8 mouse cellular contexts compared by ENCODE assay signal in the genomic region with DNA sequence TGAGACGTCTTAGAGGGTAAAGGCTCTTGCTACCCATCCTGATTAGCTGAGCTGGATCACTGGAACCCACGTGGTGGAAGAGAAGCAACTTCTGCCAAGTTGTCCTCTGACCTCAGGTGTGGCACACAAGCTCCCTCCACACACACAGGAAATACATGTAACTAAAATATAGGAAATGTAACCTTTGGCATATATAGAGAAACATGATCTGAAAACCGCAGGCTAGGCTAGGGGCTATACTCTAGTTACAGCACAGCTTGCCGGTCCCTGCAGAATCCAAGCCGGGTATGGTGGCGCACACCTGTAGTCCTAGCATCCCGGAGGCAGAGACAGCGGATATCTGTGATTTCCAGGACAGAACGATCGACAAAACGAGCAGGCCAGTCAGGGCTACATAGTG. TPM values are rescaled to one million over a fixed set of nuclear protein-coding genes. Genes with fewer than 3 reads are reported as not detected.
A peak's percentile ranks its signal among the peaks of the same experiment; 100 is the strongest.
DNase-seq lines count a peak whose midpoint lies in the region; ATAC-seq and TF ChIP-seq lines count a peak whose summit lies in the region.

No protein-coding gene starts in this region.

- no peak for DNase-seq in cerebellum, adult 18-20 months
- DNase-seq in testis, postnatal 10 days (ENCODE audit: low spot score) = no peak
- no peak for DNase-seq in midbrain, embryonic 11.5 days (ENCODE audit: low spot score, missing footprints)
- DNase-seq in layer of hippocampus, postnatal 36 days = no peak
- no peak for DNase-seq in cerebellum, adult 11-12 months

- H3K9me3 ChIP-seq in hindbrain, embryonic 15.5 days = no peaks in the 10 kb centered on the region
- no peaks in the 10 kb centered on the region for H3K9me3 ChIP-seq in midbrain, embryonic 11.5 days (ENCODE audit: control insufficient read depth, low read length)

- H3K4me2 ChIP-seq in hindbrain, embryonic 15.5 days = peak overlapping the region; percentile 72
- peak overlapping the region; percentile 98 for H3K4me2 ChIP-seq in midbrain, embryonic 11.5 days

- no peaks in the 10 kb centered on the region for H3K36me3 ChIP-seq in testis, adult 2 months (ENCODE audit: control insufficient read depth, insufficient read depth, low read length)
- peaks cover 10% of the 10 kb centered on the region; the same call in 1 of the 2 replicates for H3K36me3 ChIP-seq in hindbrain, embryonic 15.5 days
- peaks cover 2% of the 10 kb centered on the region; the same call in 1 of the 2 replicates for H3K36me3 ChIP-seq in midbrain, embryonic 11.5 days (ENCODE audit: control insufficient read depth, insufficient read depth, low read length)

- ATAC-seq in cerebellum, adult (ENCODE audit: insufficient number of reproducible peaks, low FRiP score, low TSS enrichment) = peak; percentile 33; the same call in 1 of the 2 replicates
- ATAC-seq in hindbrain, embryonic 15.5 days (ENCODE audit: low FRiP score, low read depth) = peak; percentile 65
- ATAC-seq in midbrain, embryonic 11.5 days (ENCODE audit: low FRiP score) = peak; percentile 59; the same call in 1 of the 2 replicates

- peak overlapping the region; percentile 96 for H3K4me3 ChIP-seq in testis, adult 2 months (ENCODE audit: control insufficient read depth, low read depth, low read length)
- peak overlapping the region; percentile 55 for H3K4me3 ChIP-seq in hindbrain, embryonic 15.5 days
- peak overlapping the region; percentile 83 for H3K4me3 ChIP-seq in midbrain, embryonic 11.5 days (ENCODE audit: low read depth, low read length)

- no peaks in the 10 kb centered on the region for H3K27me3 ChIP-seq in testis, adult 2 months (ENCODE audit: control insufficient read depth, insufficient read depth, low read length)
- H3K27me3 ChIP-seq in hindbrain, embryonic 15.5 days = no peaks in the 10 kb centered on the region
- no peaks in the 10 kb centered on the region for H3K27me3 ChIP-seq in midbrain, embryonic 11.5 days (ENCODE audit: control insufficient read depth, insufficient read depth, low read length)

- no peak for TF ChIP-seq POLR2A in testis, adult 2 months (IDR thresholded peaks at IDR 0.05; ENCODE audit: control insufficient read depth, low read depth, low read length)

- H3K9ac ChIP-seq in hindbrain, embryonic 15.5 days = peak overlapping the region; percentile 58
- peak overlapping the region; percentile 88 for H3K9ac ChIP-seq in midbrain, embryonic 11.5 days (ENCODE audit: low read length)

- no peak for TF ChIP-seq CTCF in testis, adult 2 months (IDR thresholded peaks at IDR 0.05; ENCODE audit: control insufficient read depth, insufficient read depth, insufficient replicate concordance, low read depth, low read length)

- under 1% methylated on average over 11 of the region's 11 CpGs for WGBS in hindbrain, embryonic 15.5 days
- under 1% methylated on average over 11 of the region's 11 CpGs for WGBS in midbrain, embryonic 11.5 days

- H3K27ac ChIP-seq in testis, adult 2 months (ENCODE audit: control insufficient read depth, insufficient read depth, low read depth, low read length) = peak overlapping the region; percentile 95
- peak overlapping the region; percentile 83 for H3K27ac ChIP-seq in hindbrain, embryonic 15.5 days (replicated peaks)
- H3K27ac ChIP-seq in midbrain, embryonic 11.5 days (ENCODE audit: low read depth, low read length) = peak overlapping the region; percentile 87

- H3K4me1 ChIP-seq in testis, adult 2 months (ENCODE audit: control insufficient read depth, insufficient read depth, low read length) = peaks cover 10% of the 10 kb centered on the region
- peaks cover 23% of the 10 kb centered on the region for H3K4me1 ChIP-seq in hindbrain, embryonic 15.5 days (replicated peaks)
- H3K4me1 ChIP-seq in midbrain, embryonic 11.5 days (ENCODE audit: control insufficient read depth, insufficient read depth, low read length) = peaks cover 13% of the 10 kb centered on the region

RNA-seq across cellular contexts. Expression of a gene that starts 0.5 kb away (rescaled TPM):
- polyA plus RNA-seq in testis, adult 2 months (2012; rRNA removed) = 45.0 and 54.4 TPM in 2 replicates
- 50.1 and 50.8 TPM in 2 replicates for polyA plus RNA-seq in hindbrain, embryonic 15.5 days (2015; fragmentation: Nextera tagmentation; extraction: Ambion mirVana)
- polyA plus RNA-seq in midbrain, embryonic 11.5 days (2014; fragmentation: Nextera tagmentation; extraction: Ambion mirVana) = 57.1 and 59.5 TPM in 2 replicates
- 10 to 100 TPM; 33.1 to 42.0 TPM for total RNA-seq in layer of hippocampus, postnatal 36 days (2021)

RNA-seq across cellular contexts. Expression of a gene that starts 31.6 kb away (rescaled TPM):
- 21.3 TPM in 2 replicates for polyA plus RNA-seq in testis, adult 2 months (2012; rRNA removed)
- 47.5 and 49.5 TPM in 2 replicates for polyA plus RNA-seq in hindbrain, embryonic 15.5 days (2015; fragmentation: Nextera tagmentation; extraction: Ambion mirVana)
- 75.0 and 75.5 TPM in 2 replicates for polyA plus RNA-seq in midbrain, embryonic 11.5 days (2014; fragmentation: Nextera tagmentation; extraction: Ambion mirVana)
- total RNA-seq in layer of hippocampus, postnatal 36 days (2021) = 100 to 1,000 TPM; 103 to 117 TPM
